Comparison of ENCODE assay signal across 20 mouse cellular contexts in genomic region chr4:140919974-140920836, GRCm38 (mm10). TPM values are rescaled to one million over a fixed set of nuclear protein-coding genes. Genes with fewer than 3 reads are reported as not detected.
DNase-seq lines count a peak whose midpoint lies in the region; ATAC-seq and TF ChIP-seq lines count a peak whose summit lies in the region.
"Had no signal": no experiment of that assay in that cellular context is flagged by ENCODE, and none has a peak within 500 bp of the region (broad histone marks: within the 10 kb centered on the region; RNA-seq: fewer than 3 reads in every experiment).

No protein-coding gene starts in this region.

- peak; percentile 81 for ATAC-seq in kidney, embryonic 15.5 days (replicated peaks; ENCODE audit: low FRiP score)
- peak; percentile 79 for ATAC-seq in megakaryocyte, adult 5-6 weeks (ENCODE audit: poor library complexity, severe bottlenecking)
- ATAC-seq: forebrain, embryonic 15.5 days; lung, postnatal 0 days; midbrain, embryonic 15.5 days had no signal

- no peaks in the 10 kb centered on the region for H3K27me3 ChIP-seq in kidney, embryonic 15.5 days
- H3K27me3 ChIP-seq: forebrain, embryonic 15.5 days; heart, embryonic 13.5 days; midbrain, embryonic 15.5 days; neural tube, embryonic 15.5 days had no signal

- no peaks in the 10 kb centered on the region for H3K9me3 ChIP-seq in kidney, embryonic 15.5 days (replicated peaks)
- H3K9me3 ChIP-seq: embryonic facial prominence, embryonic 13.5 days; forebrain, embryonic 15.5 days; G1E; heart, embryonic 13.5 days; liver, embryonic 15.5 days; megakaryocyte, embryonic 14.5 days; midbrain, embryonic 15.5 days; neural tube, embryonic 15.5 days had no signal

- TF ChIP-seq CTCF in gastrocnemius, adult 2 months (IDR thresholded peaks at IDR 0.05) = no peak

- H3K36me3 ChIP-seq in kidney, embryonic 15.5 days = no peaks in the 10 kb centered on the region
- H3K36me3 ChIP-seq: embryonic facial prominence, embryonic 13.5 days; forebrain, embryonic 15.5 days; G1E; heart, embryonic 13.5 days; liver, embryonic 15.5 days; midbrain, embryonic 15.5 days; neural tube, embryonic 15.5 days had no signal

- H3K4me1 ChIP-seq in kidney, embryonic 15.5 days = peaks cover 54% of the 10 kb centered on the region
- H3K4me1 ChIP-seq: midbrain, embryonic 15.5 days; neural tube, embryonic 15.5 days had no signal

- peak overlapping the region; percentile 88 for H3K27ac ChIP-seq in gastrocnemius, adult 2 months
- H3K27ac ChIP-seq in kidney, embryonic 15.5 days = peak overlapping the region; percentile 82
- H3K27ac ChIP-seq: embryonic facial prominence, embryonic 13.5 days; forebrain, embryonic 15.5 days; heart, embryonic 13.5 days; liver, embryonic 15.5 days; midbrain, embryonic 15.5 days; neural tube, embryonic 15.5 days had no signal

- H3K4me2 ChIP-seq in kidney, embryonic 15.5 days = peak overlapping the region; percentile 9; the same call in 1 of the 2 replicates
- H3K4me2 ChIP-seq: embryonic facial prominence, embryonic 13.5 days; forebrain, embryonic 15.5 days; heart, embryonic 13.5 days; liver, embryonic 15.5 days; midbrain, embryonic 15.5 days; neural tube, embryonic 15.5 days had no signal

- no peak overlapping the region for H3K9ac ChIP-seq in kidney, embryonic 15.5 days
- H3K9ac ChIP-seq: embryonic facial prominence, embryonic 13.5 days; forebrain, embryonic 15.5 days; heart, embryonic 13.5 days; liver, embryonic 15.5 days; midbrain, embryonic 15.5 days; neural tube, embryonic 15.5 days had no signal

- H3K4me3 ChIP-seq in gastrocnemius, adult 2 months = no peak overlapping the region
- no peak overlapping the region for H3K4me3 ChIP-seq in kidney, embryonic 15.5 days (replicated peaks)
- H3K4me3 ChIP-seq: embryonic facial prominence, embryonic 13.5 days; forebrain, embryonic 15.5 days; heart, embryonic 13.5 days; liver, embryonic 15.5 days; megakaryocyte, embryonic 14.5 days; midbrain, embryonic 15.5 days; neural tube, embryonic 15.5 days had no signal

- intact Hi-C loops in gastrocnemius, adult 2 months (cut with DNase I) = no loop called here

- 39% methylated on average over 11 of the region's 11 CpGs for WGBS in kidney, embryonic 15.5 days

- peak; percentile 66 for DNase-seq in gastrocnemius, adult 2 months
- DNase-seq in gastrocnemius, postnatal 4 days (ENCODE audit: low spot score in 2 of 2) = no peak
- no peak for DNase-seq in kidney, postnatal 14 days
- DNase-seq in MN1 (ENCODE audit: low spot score) = peak; percentile 50
- no peak for DNase-seq in T-cell, adult 2 months (ENCODE audit: low spot score)
- DNase-seq in adrenal gland, adult 8-10 months = no peak
- DNase-seq: cerebellum, adult 9-11 months; gastrocnemius, postnatal 36 days; thymus, adult 2 months had no signal

RNA-seq across cellular contexts. Expression of gene Padi2, which starts 14.1 kb away (rescaled TPM):
- 100 to 1,000 TPM in 1 of 2 experiments, 10 to 100 TPM in 1; 77.0 to 273 TPM for total RNA-seq in gastrocnemius, adult 2 months (2021)
- 10 to 100 TPM; 73.9 to 78.5 TPM for total RNA-seq in gastrocnemius, postnatal 4 days (2021)
- polyA plus RNA-seq in kidney, embryonic 15.5 days (2015; fragmentation: Nextera tagmentation; extraction: Ambion mirVana) = 18.7 and 21.4 TPM in 2 replicates
- 53.2 and 54.0 TPM in 2 replicates for total RNA-seq in megakaryocyte, adult 5-6 weeks (2015)
- 53.5 and 56.7 TPM in 2 replicates for total RNA-seq in megakaryocyte, adult 5-6 weeks (2017)
- 1 to 10 TPM; 2.4 to 3.1 (median 2.8) TPM for total RNA-seq in adrenal gland, adult 8-10 months (2022)

RNA-seq across cellular contexts. Expression of gene Sdhb, which starts 40.8 kb away (rescaled TPM):
- 100 to 1,000 TPM; 483 to 898 TPM for total RNA-seq in gastrocnemius, adult 2 months (2021)
- 100 to 1,000 TPM; 295 to 300 TPM for total RNA-seq in gastrocnemius, postnatal 4 days (2021)
- 448 and 457 TPM in 2 replicates for polyA plus RNA-seq in kidney, embryonic 15.5 days (2015; fragmentation: Nextera tagmentation; extraction: Ambion mirVana)
- total RNA-seq in megakaryocyte, adult 5-6 weeks (2015) = 182 and 183 TPM in 2 replicates
- total RNA-seq in megakaryocyte, adult 5-6 weeks (2017) = 110 and 120 TPM in 2 replicates
- total RNA-seq in adrenal gland, adult 8-10 months (2022) = 100 to 1,000 TPM; 248 to 401 (median 344) TPM

Comparison
In these comparisons a context has a peak if more than half of its experiments do, and no peak if none do; other contexts are left out.
1. DNase-seq: peak in gastrocnemius, adult 2 months (single experiment) and MN1 (single experiment); none in gastrocnemius, postnatal 4 days (0 of 2), kidney, postnatal 14 days (single experiment), T-cell, adult 2 months (single experiment) and adrenal gland, adult 8-10 months (single experiment).
2. RNA of gene Padi2, which starts 14.1 kb away (total RNA-seq): 77.0 to 273 TPM in gastrocnemius, adult 2 months, 73.9 to 78.5 TPM in gastrocnemius, postnatal 4 days and 53.2 to 56.7 TPM in megakaryocyte, adult 5-6 weeks; 2.4 to 3.1 TPM in adrenal gland, adult 8-10 months; every median in the first group is over 10 times any median in the second.